Mouse (Mus musculus): Measurements from ENCODE around the gene Hepacam. TPM values are rescaled to one million over a fixed set of nuclear protein-coding genes. Genes with fewer than 3 reads are reported as not detected.

Hepacam gene
- total and polyA plus RNA-seq, 3 experiments = 0.01 to 0.04 TPM; not detected in 1

GRCm38 (mm10) chr9:37384284-37385182, 17.4 kb downstream of the Hepacam start:
- H3K79me2 ChIP-seq (ENCODE audit: control insufficient read depth, insufficient read depth, low read length, poor library complexity) = no peaks in the 10 kb centered on the region
- DNase-seq (ENCODE audit: low read depth, low spot score) = no peak
- no peak overlapping the region for H3K9ac ChIP-seq (ENCODE audit: control insufficient read depth, low read depth, low read length, poor library complexity, severe bottlenecking)
- H3K36me3 ChIP-seq (ENCODE audit: control insufficient read depth in 1 of 2, insufficient read depth in 2 of 2, low read length in 2 of 2) = no peaks in the 10 kb centered on the region
- H3K9me3 ChIP-seq (replicated peaks; ENCODE audit: insufficient read depth, low read length) = no peaks in the 10 kb centered on the region
- 0 out of 4 replicates have a peak, but pooled peaks cover 0 to 1% of the 10 kb centered on the region in 2 experiments for H3K27me3 ChIP-seq (ENCODE audit: control insufficient read depth in 1 of 2, insufficient read depth in 2 of 2, low read length in 2 of 2)
- H3K4me1 ChIP-seq (ENCODE audit: control insufficient read depth in 1 of 2, insufficient read depth in 2 of 2, low read length in 2 of 2) = no peaks in the 10 kb centered on the region
- H3K27ac ChIP-seq (ENCODE audit: control insufficient read depth, low read depth, low read length) = no peak overlapping the region
- TF ChIP-seq GABPA (IDR thresholded peaks at IDR 0.05; ENCODE audit: low read depth, low read length) (no peak), MEF2A (IDR thresholded peaks at IDR 0.05; ENCODE audit: extremely low read depth, insufficient replicate concordance, low read depth, low read length, poor library complexity, severe bottlenecking) (no peak), MAZ (IDR thresholded peaks at IDR 0.05; ENCODE audit: low read depth, low read length) (no peak), ZNF384 (IDR thresholded peaks at IDR 0.05; ENCODE audit: low read depth, low read length) (no peak), BHLHE40 (IDR thresholded peaks at IDR 0.05; ENCODE audit: borderline replicate concordance, low read depth, low read length) (no peak), MXI1 (IDR thresholded peaks at IDR 0.05; ENCODE audit: low read depth, low read length) (no peak), GATA1 (IDR thresholded peaks at IDR 0.05; ENCODE audit: low read depth, low read length) (no peak), KAT2A (conservative IDR thresholded peaks at IDR 0.05; ENCODE audit: low read depth, low read length) (no peak), UBTF (IDR thresholded peaks at IDR 0.05; ENCODE audit: borderline replicate concordance, insufficient read depth, low read depth, low read length) (no peak), MAX (IDR thresholded peaks at IDR 0.05; ENCODE audit: low read length) (no peak), POLR2AphosphoS2 (IDR thresholded peaks at IDR 0.05; ENCODE audit: low read length) (no peak), E2F4 (IDR thresholded peaks at IDR 0.05; ENCODE audit: borderline replicate concordance, low read depth, low read length) (no peak), TAL1 (IDR thresholded peaks at IDR 0.05; ENCODE audit: low read length) (no peak), MAFK (IDR thresholded peaks at IDR 0.05; ENCODE audit: borderline replicate concordance, low read depth, low read length) (no peak), ELF1 (IDR thresholded peaks at IDR 0.05; ENCODE audit: low read depth, low read length) (no peak), CHD1 (IDR thresholded peaks at IDR 0.05; ENCODE audit: low read depth, low read length) (no peak), HCFC1 (IDR thresholded peaks at IDR 0.05; ENCODE audit: low read depth, low read length) (no peak), CTCF (IDR thresholded peaks at IDR 0.05 in 2 of 3, conservative IDR thresholded peaks at IDR 0.05 in 1 of 3; ENCODE audit: control insufficient read depth in 1 of 3, insufficient read depth in 1 of 3, low read depth in 2 of 3, low read length in 3 of 3, poor library complexity in 1 of 3, severe bottlenecking in 1 of 3) (no peak), SIN3A (IDR thresholded peaks at IDR 0.05; ENCODE audit: low read length) (no peak)
- H3K4me3 ChIP-seq (ENCODE audit: control insufficient read depth in 1 of 2, insufficient read depth in 1 of 2, low read depth in 2 of 2, low read length in 2 of 2) = no peak overlapping the region

- no peaks in the 10 kb centered on the region for H3K79me2 ChIP-seq (ENCODE audit: control insufficient read depth, insufficient read depth, low read length, poor library complexity)
- DNase-seq (ENCODE audit: low read depth, low spot score) = no peak
- no peak overlapping the region for H3K4me3 ChIP-seq (ENCODE audit: control insufficient read depth in 1 of 2, insufficient read depth in 1 of 2, low read depth in 2 of 2, low read length in 2 of 2)
- no peaks in the 10 kb centered on the region for H3K36me3 ChIP-seq (ENCODE audit: control insufficient read depth in 1 of 2, insufficient read depth in 2 of 2, low read length in 2 of 2)
- H3K27ac ChIP-seq (ENCODE audit: control insufficient read depth, low read depth, low read length) = no peak overlapping the region
- no peaks in the 10 kb centered on the region for H3K4me1 ChIP-seq (ENCODE audit: control insufficient read depth in 1 of 2, insufficient read depth in 2 of 2, low read length in 2 of 2)
- H3K9me3 ChIP-seq (replicated peaks; ENCODE audit: insufficient read depth, low read length) = no peaks in the 10 kb centered on the region
- peaks cover 0 to 7% of the 10 kb centered on the region in 2 experiments; a peak in 3 of 4 replicates for H3K27me3 ChIP-seq (ENCODE audit: control insufficient read depth in 1 of 2, insufficient read depth in 2 of 2, low read length in 2 of 2)
- H3K9ac ChIP-seq (ENCODE audit: control insufficient read depth, low read depth, low read length, poor library complexity, severe bottlenecking) = no peak overlapping the region
- TF ChIP-seq BHLHE40 (IDR thresholded peaks at IDR 0.05; ENCODE audit: borderline replicate concordance, low read depth, low read length) (no peak), JUND (IDR thresholded peaks at IDR 0.05; ENCODE audit: low read depth, low read length) (no peak), TCF12 (IDR thresholded peaks at IDR 0.05; ENCODE audit: low read depth, low read length) (no peak), SIN3A (IDR thresholded peaks at IDR 0.05; ENCODE audit: low read length) (no peak), GATA1 (IDR thresholded peaks at IDR 0.05; ENCODE audit: low read depth, low read length) (no peak), ETS1 (IDR thresholded peaks at IDR 0.05; ENCODE audit: low read depth, low read length) (no peak), ZNF384 (IDR thresholded peaks at IDR 0.05; ENCODE audit: low read depth, low read length) (no peak), MXI1 (IDR thresholded peaks at IDR 0.05; ENCODE audit: low read depth, low read length) (no peak), USF1 (IDR thresholded peaks at IDR 0.05; ENCODE audit: low read depth, low read length) (no peak), UBTF (IDR thresholded peaks at IDR 0.05; ENCODE audit: borderline replicate concordance, insufficient read depth, low read depth, low read length) (no peak)
Observed at GRCm38 (mm10) chr9:37390891-37391290, 23.7 kb downstream of the Hepacam start.
